Mouse (Mus musculus): ENCODE data around the gene Pcdh11x. TPM values are rescaled to one million over a fixed set of nuclear protein-coding genes. Genes with fewer than 3 reads are reported as not detected.
A peak's percentile ranks its signal among the peaks of the same experiment; 100 is the strongest.

Gene Pcdh11x
- 2.4 and 3.7 TPM in 2 replicates for polyA plus RNA-seq (2014; fragmentation: Nextera tagmentation; extraction: Ambion mirVana)

DNA sequence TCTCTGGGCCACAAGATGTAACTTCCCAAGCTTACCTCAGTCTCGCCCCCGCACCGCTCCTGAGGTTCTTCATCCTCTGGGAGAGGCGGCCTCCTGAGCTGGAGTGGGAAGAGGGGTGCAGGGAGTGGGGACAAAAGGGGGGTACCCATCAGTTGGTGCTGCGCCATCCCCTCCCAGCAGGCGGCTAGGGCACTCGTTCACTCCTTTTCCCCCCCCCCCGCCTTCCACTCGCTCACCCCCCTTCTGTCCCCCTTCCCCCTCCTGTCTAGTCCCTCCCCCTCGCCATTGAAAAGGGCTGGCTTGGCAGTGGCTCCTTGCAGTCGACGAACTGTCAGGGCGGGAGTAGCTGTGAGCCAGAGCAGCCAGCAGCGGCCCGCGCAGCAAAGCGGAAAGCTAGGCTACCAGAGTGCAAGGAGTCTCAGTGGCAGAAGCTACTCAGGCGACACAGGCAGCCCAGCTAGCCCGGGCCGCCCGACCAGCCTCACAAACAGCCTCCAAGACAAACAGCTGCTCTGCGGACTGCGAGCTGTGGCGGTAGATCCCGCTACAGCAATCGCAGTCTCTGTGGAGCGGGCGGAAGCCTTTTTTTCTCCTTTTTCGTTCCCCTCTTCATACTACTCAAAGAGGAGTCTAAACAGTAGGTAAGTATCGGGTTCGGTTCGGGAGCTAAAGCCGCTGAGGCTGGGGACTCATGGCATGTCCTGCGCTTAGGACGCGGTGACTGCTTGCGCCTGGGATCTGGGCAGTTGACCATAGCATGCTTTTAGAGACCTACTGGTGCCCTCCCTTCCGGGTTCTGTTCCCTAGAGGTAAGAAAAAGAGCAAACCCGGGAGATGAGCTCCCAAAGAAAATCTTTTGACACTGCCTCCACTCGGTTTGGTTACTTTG, at the start of gene Pcdh11x:
Pcdh11x (plus strand) TSS at position 249 of the 889 bp plus-strand sequence.
- DNase-seq (ENCODE audit: low spot score) (peak; percentile 62), ATAC-seq (ENCODE audit: low FRiP score) (peak; percentile 87)
- Histone ChIP-seq H3K4me2 (replicated peaks; ENCODE audit: low read depth, low read length) (peak within 1 kb of the TSS; percentile 72), H3K4me1 (replicated peaks; ENCODE audit: control insufficient read depth, insufficient read depth, low read length) (no peaks in the 10 kb centered on the region), H3K36me3 (ENCODE audit: control insufficient read depth, insufficient read depth, low read length) (no peaks in the 10 kb centered on the region), H3K27ac (ENCODE audit: low read depth, low read length) (no peak within 1 kb of the TSS), H3K9me3 (ENCODE audit: control insufficient read depth, low read length) (no peaks in the 10 kb centered on the region), H3K9ac (ENCODE audit: low read depth, low read length) (peak within 1 kb of the TSS; percentile 37), H3K4me3 (ENCODE audit: low read depth, low read length) (peak within 1 kb of the TSS; percentile 38), H3K27me3 (ENCODE audit: control insufficient read depth, insufficient read depth, low read length) (no peaks in the 10 kb centered on the region)
- 5% methylated on average over 32 of the region's 40 CpGs for WGBS

GRCm38 (mm10) chrX:120260089-120260488, 30.0 kb upstream of the Pcdh11x start:
- H3K36me3 ChIP-seq (ENCODE audit: control insufficient read depth, insufficient read depth, low read length), result no peaks in the 10 kb centered on the region
- no peak overlapping the region for H3K4me2 ChIP-seq (replicated peaks; ENCODE audit: low read depth, low read length)
- DNase-seq (ENCODE audit: low spot score), result no peak
- H3K27ac ChIP-seq (ENCODE audit: low read depth, low read length), result no peak overlapping the region
- no peaks in the 10 kb centered on the region for H3K9me3 ChIP-seq (ENCODE audit: control insufficient read depth, low read length)
- no peak overlapping the region for H3K4me3 ChIP-seq (ENCODE audit: low read depth, low read length)
- H3K4me1 ChIP-seq (replicated peaks; ENCODE audit: control insufficient read depth, insufficient read depth, low read length), result no peaks in the 10 kb centered on the region
- no peaks in the 10 kb centered on the region for H3K27me3 ChIP-seq (ENCODE audit: control insufficient read depth, insufficient read depth, low read length)
- 74% methylated on average over 2 of the region's 2 CpGs for WGBS
- H3K9ac ChIP-seq (ENCODE audit: low read depth, low read length), result no peak overlapping the region
- no peak for ATAC-seq (ENCODE audit: low FRiP score)

GRCm38 (mm10) chrX:120285522-120285921, 4.5 kb upstream of the Pcdh11x start:
- H3K9ac ChIP-seq (ENCODE audit: low read depth, low read length), result no peak overlapping the region
- DNase-seq (ENCODE audit: low spot score) (peak; percentile 3), ATAC-seq (ENCODE audit: low FRiP score) (no peak)
- H3K27me3 ChIP-seq (ENCODE audit: control insufficient read depth, insufficient read depth, low read length), result no peaks in the 10 kb centered on the region
- H3K4me2 ChIP-seq (replicated peaks; ENCODE audit: low read depth, low read length), result no peak overlapping the region
- no peaks in the 10 kb centered on the region for H3K9me3 ChIP-seq (ENCODE audit: control insufficient read depth, low read length)
- H3K27ac ChIP-seq (ENCODE audit: low read depth, low read length), result no peak overlapping the region
- no peak overlapping the region for H3K4me3 ChIP-seq (ENCODE audit: low read depth, low read length)
- no peaks in the 10 kb centered on the region for H3K4me1 ChIP-seq (replicated peaks; ENCODE audit: control insufficient read depth, insufficient read depth, low read length)
- H3K36me3 ChIP-seq (ENCODE audit: control insufficient read depth, insufficient read depth, low read length), result no peaks in the 10 kb centered on the region

DNA sequence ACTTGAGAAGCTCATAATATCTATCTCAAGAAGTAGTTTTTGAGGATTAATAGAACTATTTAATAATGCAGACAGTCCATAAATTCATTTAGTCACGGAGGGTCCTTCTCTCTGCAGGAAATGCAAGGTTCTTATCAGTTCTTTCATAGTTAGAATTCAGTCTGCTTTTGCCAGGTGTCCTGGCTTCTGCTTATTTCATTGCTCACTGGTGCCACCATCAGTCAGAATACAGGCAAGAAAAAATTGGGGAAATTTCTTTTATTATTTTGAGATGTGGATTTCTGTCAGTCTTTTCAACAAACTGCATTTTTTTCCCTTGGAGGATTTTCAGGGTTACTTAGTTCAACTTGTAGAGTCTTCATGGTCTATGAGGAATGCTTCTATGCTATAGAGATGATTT, 2.6 kb upstream of the Pcdh11x start:
- Histone ChIP-seq H3K36me3 (ENCODE audit: control insufficient read depth, insufficient read depth, low read length) (no peaks in the 10 kb centered on the region), H3K4me1 (replicated peaks; ENCODE audit: control insufficient read depth, insufficient read depth, low read length) (no peaks in the 10 kb centered on the region), H3K27ac (ENCODE audit: low read depth, low read length) (no peak overlapping the region), H3K4me3 (ENCODE audit: low read depth, low read length) (no peak overlapping the region), H3K9me3 (ENCODE audit: control insufficient read depth, low read length) (no peaks in the 10 kb centered on the region), H3K4me2 (replicated peaks; ENCODE audit: low read depth, low read length) (no peak overlapping the region), H3K27me3 (ENCODE audit: control insufficient read depth, insufficient read depth, low read length) (no peaks in the 10 kb centered on the region), H3K9ac (ENCODE audit: low read depth, low read length) (no peak overlapping the region)
- ATAC-seq (ENCODE audit: low FRiP score) (no peak), DNase-seq (ENCODE audit: low spot score) (no peak)
- 31% methylated on average over 1 of the region's 1 CpGs for WGBS

DNA sequence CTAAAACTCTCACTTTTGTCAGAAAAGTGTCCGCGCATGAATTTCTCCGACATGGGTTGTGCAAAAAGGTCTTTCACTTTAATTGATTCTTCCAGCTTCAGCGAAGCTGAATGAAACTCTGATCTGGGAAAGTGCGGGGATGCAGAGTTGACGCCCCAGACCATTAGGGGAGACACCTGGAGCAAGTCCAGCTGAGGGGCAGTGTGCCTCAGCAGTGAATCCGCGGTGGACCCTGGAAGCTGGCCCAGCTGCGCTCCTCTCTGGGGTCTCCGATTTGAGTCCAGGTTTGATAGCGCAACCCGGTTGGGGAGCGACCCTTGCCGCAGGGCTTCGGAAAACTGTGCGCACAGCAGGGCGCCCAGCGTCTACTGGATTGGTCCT, 831 bp downstream of the Pcdh11x start:
- no peaks in the 10 kb centered on the region for H3K4me1 ChIP-seq (replicated peaks; ENCODE audit: control insufficient read depth, insufficient read depth, low read length)
- H3K27ac ChIP-seq (ENCODE audit: low read depth, low read length), result no peak overlapping the region
- peak overlapping the region; percentile 72 for H3K4me2 ChIP-seq (replicated peaks; ENCODE audit: low read depth, low read length)
- peak overlapping the region; percentile 38 for H3K4me3 ChIP-seq (ENCODE audit: low read depth, low read length)
- ATAC-seq (ENCODE audit: low FRiP score), result no peak
- H3K27me3 ChIP-seq (ENCODE audit: control insufficient read depth, insufficient read depth, low read length), result no peaks in the 10 kb centered on the region
- H3K9ac ChIP-seq (ENCODE audit: low read depth, low read length), result no peak overlapping the region
- DNase-seq (ENCODE audit: low spot score), result peak; percentile 35
- WGBS, result 8% methylated on average over 18 of the region's 18 CpGs
- H3K9me3 ChIP-seq (ENCODE audit: control insufficient read depth, low read length), result no peaks in the 10 kb centered on the region
- no peaks in the 10 kb centered on the region for H3K36me3 ChIP-seq (ENCODE audit: control insufficient read depth, insufficient read depth, low read length)

DNA sequence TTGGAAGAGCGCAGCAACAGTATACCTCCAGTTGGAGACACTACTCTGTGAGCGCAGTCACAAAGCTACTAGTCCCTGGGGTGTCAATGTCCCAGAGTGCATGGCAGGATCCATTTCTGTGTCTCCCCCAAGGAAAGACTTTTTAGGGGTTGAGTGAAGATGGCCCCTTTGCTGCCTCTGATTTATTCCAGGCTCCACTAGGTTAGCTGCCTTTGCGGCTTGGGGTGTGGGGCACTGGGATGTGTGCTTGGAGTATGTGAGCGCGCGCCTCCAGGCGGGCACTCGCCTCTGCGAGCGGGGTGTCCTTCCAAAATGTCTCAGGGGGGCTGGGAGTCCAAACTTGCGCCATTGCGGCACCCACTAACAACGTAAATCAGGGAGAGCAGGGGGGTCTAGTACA, 1.6 kb downstream of the Pcdh11x start:
- Histone ChIP-seq H3K27me3 (ENCODE audit: control insufficient read depth, insufficient read depth, low read length) (no peaks in the 10 kb centered on the region), H3K36me3 (ENCODE audit: control insufficient read depth, insufficient read depth, low read length) (no peaks in the 10 kb centered on the region), H3K4me3 (ENCODE audit: low read depth, low read length) (peak overlapping the region; percentile 38; the same call in 1 of the 2 replicates), H3K4me2 (replicated peaks; ENCODE audit: low read depth, low read length) (peak overlapping the region; percentile 72), H3K9ac (ENCODE audit: low read depth, low read length) (no peak overlapping the region), H3K9me3 (ENCODE audit: control insufficient read depth, low read length) (no peaks in the 10 kb centered on the region), H3K4me1 (replicated peaks; ENCODE audit: control insufficient read depth, insufficient read depth, low read length) (no peaks in the 10 kb centered on the region), H3K27ac (ENCODE audit: low read depth, low read length) (no peak overlapping the region)
- DNase-seq (ENCODE audit: low spot score) (peak; percentile 31), ATAC-seq (ENCODE audit: low FRiP score) (no peak)
- WGBS, result 12% methylated on average over 13 of the region's 13 CpGs

- H3K9ac ChIP-seq (ENCODE audit: low read depth, low read length), result 0 out of 2 replicates have a peak overlapping the region, but pooled peaks have one; percentile 27
- peak; percentile 81 for ATAC-seq (ENCODE audit: low FRiP score)
- no peaks in the 10 kb centered on the region for H3K4me1 ChIP-seq (replicated peaks; ENCODE audit: control insufficient read depth, insufficient read depth, low read length)
- no peaks in the 10 kb centered on the region for H3K9me3 ChIP-seq (ENCODE audit: control insufficient read depth, low read length)
- H3K36me3 ChIP-seq (ENCODE audit: control insufficient read depth, insufficient read depth, low read length), result no peaks in the 10 kb centered on the region
- 4% methylated on average over 22 of the region's 46 CpGs for WGBS
- peak; percentile 67 for DNase-seq (ENCODE audit: low spot score)
- no peaks in the 10 kb centered on the region for H3K27me3 ChIP-seq (ENCODE audit: control insufficient read depth, insufficient read depth, low read length)
- H3K4me2 ChIP-seq (replicated peaks; ENCODE audit: low read depth, low read length), result peak overlapping the region; percentile 72
- H3K4me3 ChIP-seq (ENCODE audit: low read depth, low read length), result peak overlapping the region; percentile 38
- no peak overlapping the region for H3K27ac ChIP-seq (ENCODE audit: low read depth, low read length)
Measured at GRCm38 (mm10) chrX:120292832-120293750, 3.0 kb downstream of the Pcdh11x start.

DNA sequence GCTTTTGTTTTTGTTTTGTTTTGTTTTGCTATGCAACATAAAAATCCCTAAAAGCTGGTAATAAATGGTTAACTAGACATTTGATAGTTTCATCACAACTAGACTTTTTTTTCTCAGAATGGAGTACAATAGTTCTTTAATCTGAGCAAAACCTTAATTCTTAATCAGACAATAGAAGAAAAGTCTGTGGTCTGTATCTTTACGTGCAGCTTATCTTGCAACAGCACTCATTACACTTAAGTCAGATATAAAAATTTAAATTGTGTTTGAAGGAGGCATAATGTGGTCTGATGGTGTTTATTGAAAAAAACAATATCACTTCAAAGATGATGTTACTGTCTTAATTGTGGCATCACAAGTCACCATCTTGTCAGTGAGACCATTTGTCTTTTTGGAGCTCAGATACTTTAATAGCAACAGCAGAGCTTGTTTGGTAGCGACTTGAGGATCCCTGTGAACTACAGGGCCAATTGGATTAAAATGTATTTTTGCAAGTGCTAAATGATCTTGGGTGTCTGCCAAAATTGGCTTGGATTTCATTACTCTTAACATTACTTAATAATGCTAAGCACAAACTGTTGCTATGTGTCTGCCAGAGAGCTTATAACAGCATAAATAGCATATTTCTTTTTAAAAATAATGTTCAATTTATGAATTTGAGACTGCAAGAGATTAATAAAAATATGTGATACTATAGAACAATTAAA, 11.6 kb downstream of the Pcdh11x start:
- Histone ChIP-seq H3K27ac (ENCODE audit: low read depth, low read length) (no peak overlapping the region), H3K36me3 (ENCODE audit: control insufficient read depth, insufficient read depth, low read length) (no peaks in the 10 kb centered on the region), H3K4me2 (replicated peaks; ENCODE audit: low read depth, low read length) (no peak overlapping the region), H3K27me3 (ENCODE audit: control insufficient read depth, insufficient read depth, low read length) (no peaks in the 10 kb centered on the region), H3K9me3 (ENCODE audit: control insufficient read depth, low read length) (no peaks in the 10 kb centered on the region), H3K9ac (ENCODE audit: low read depth, low read length) (no peak overlapping the region), H3K4me3 (ENCODE audit: low read depth, low read length) (no peak overlapping the region), H3K4me1 (replicated peaks; ENCODE audit: control insufficient read depth, insufficient read depth, low read length) (no peaks in the 10 kb centered on the region)
- WGBS, result 68% methylated on average over 2 of the region's 2 CpGs
- DNase-seq (ENCODE audit: low spot score) (no peak), ATAC-seq (ENCODE audit: low FRiP score) (no peak)

All from hindbrain, embryonic 11.5 days (tissue).